In genomic region chr7:27480927-27481626, GRCm38 (mm10) we compare ENCODE assay signal across 8 mouse cellular contexts. TPM values are rescaled to one million over a fixed set of nuclear protein-coding genes. Genes with fewer than 3 reads are reported as not detected.
DNase-seq lines count a peak whose midpoint lies in the region; ATAC-seq and TF ChIP-seq lines count a peak whose summit lies in the region.

No protein-coding gene starts in this region.

- H3K36me3 ChIP-seq in heart, embryonic 11.5 days (ENCODE audit: control insufficient read depth, insufficient read depth, low read length) = peaks cover 4% of the 10 kb centered on the region; the same call in 1 of the 2 replicates
- H3K36me3 ChIP-seq in ES-E14 (ENCODE audit: control insufficient read depth, insufficient read depth, low read length, poor library complexity, severe bottlenecking) = 0 out of 2 replicates have a peak, but pooled peaks cover 4% of the 10 kb centered on the region
- peaks cover 6% of the 10 kb centered on the region; the same call in 1 of the 2 replicates for H3K36me3 ChIP-seq in forebrain, postnatal 0 days (ENCODE audit: insufficient read depth)
- H3K36me3 ChIP-seq in liver, postnatal 0 days (replicated peaks; ENCODE audit: insufficient read depth, low read length) = peaks cover 15% of the 10 kb centered on the region

- H3K9me3 ChIP-seq in heart, embryonic 11.5 days (replicated peaks; ENCODE audit: control insufficient read depth, low read length) = no peaks in the 10 kb centered on the region
- H3K9me3 ChIP-seq in ES-E14 (ENCODE audit: control insufficient read depth, insufficient read depth, low read depth, low read length) = no peaks in the 10 kb centered on the region
- H3K9me3 ChIP-seq in forebrain, postnatal 0 days (ENCODE audit: low read length) = no peaks in the 10 kb centered on the region
- no peaks in the 10 kb centered on the region for H3K9me3 ChIP-seq in liver, postnatal 0 days (ENCODE audit: low read length)

- no peak for TF ChIP-seq EP300 in liver, postnatal 0 days (IDR thresholded peaks at IDR 0.05; ENCODE audit: low read depth)

- peak overlapping the region; percentile 71 for H3K4me2 ChIP-seq in heart, embryonic 11.5 days
- H3K4me2 ChIP-seq in forebrain, postnatal 0 days (ENCODE audit: low read depth) = peak overlapping the region; percentile 71
- peak overlapping the region; percentile 78 for H3K4me2 ChIP-seq in liver, postnatal 0 days (ENCODE audit: low read depth, low read length)

- H3K4me3 ChIP-seq in heart, embryonic 11.5 days (ENCODE audit: low read depth, low read length) = peak overlapping the region; percentile 38
- H3K4me3 ChIP-seq in ES-E14 (ENCODE audit: insufficient read depth in 1 of 2, low read depth in 1 of 2, low read length in 2 of 2, poor library complexity in 1 of 2, severe bottlenecking in 1 of 2) = peak overlapping the region; percentile 18 to 23; a peak in 3 of 4 replicates
- peak overlapping the region; percentile 40 for H3K4me3 ChIP-seq in forebrain, postnatal 0 days (ENCODE audit: low read depth, low read length)
- peak overlapping the region; percentile 50 for H3K4me3 ChIP-seq in liver, postnatal 0 days (ENCODE audit: low read depth, low read length)

- no peak for DNase-seq in heart, adult 18-20 months
- DNase-seq in ES-E14 (ENCODE audit: low read depth, low spot score) = no peak
- DNase-seq in forebrain, postnatal 0 days = no peak
- peak; percentile 16 for DNase-seq in liver, postnatal 0 days
- DNase-seq in left cerebral cortex, adult 8-10 months (ENCODE audit: low spot score in 2 of 2) = no peak
- DNase-seq in layer of hippocampus, adult 11-12 months (ENCODE audit: low spot score) = no peak
- no peak for DNase-seq in retina, postnatal 1 day

- peak overlapping the region; percentile 78; the same call in 1 of the 2 replicates for H3K9ac ChIP-seq in heart, embryonic 11.5 days (ENCODE audit: low read depth, low read length)
- peak overlapping the region; percentile 10; the same call in 1 of the 2 replicates for H3K9ac ChIP-seq in ES-E14 (ENCODE audit: insufficient read depth, low read depth, low read length, poor library complexity, severe bottlenecking)
- peak overlapping the region; percentile 58 for H3K9ac ChIP-seq in forebrain, postnatal 0 days
- H3K9ac ChIP-seq in liver, postnatal 0 days (replicated peaks) = peak overlapping the region; percentile 66

- H3K27ac ChIP-seq in heart, embryonic 11.5 days (ENCODE audit: low read depth, low read length) = peak overlapping the region; percentile 86
- H3K27ac ChIP-seq in ES-E14 (ENCODE audit: insufficient read depth, low read depth, low read length, poor library complexity, severe bottlenecking) = no peak overlapping the region; the same call in 1 of the 2 replicates
- H3K27ac ChIP-seq in forebrain, postnatal 0 days (ENCODE audit: low read depth, low read length) = peak overlapping the region; percentile 54
- peak overlapping the region; percentile 91 for H3K27ac ChIP-seq in liver, postnatal 0 days (ENCODE audit: low read depth)

- no peak for TF ChIP-seq CTCF in forebrain, postnatal 0 days (IDR thresholded peaks at IDR 0.05; ENCODE audit: low read depth)
- TF ChIP-seq CTCF in liver, postnatal 0 days (IDR thresholded peaks at IDR 0.05; ENCODE audit: low read depth) = no peak

- no peak for ATAC-seq in heart, embryonic 11.5 days (replicated peaks; ENCODE audit: insufficient number of reproducible peaks, low FRiP score, low TSS enrichment)
- no peak for ATAC-seq in forebrain, postnatal 0 days
- no peak for ATAC-seq in liver, postnatal 0 days

- in situ Hi-C loops in ES-E14 (cut with MboI; ENCODE audit: low sequenced_read_pairs in 2 of 2, unreplicated experiment in 2 of 2) = no loop called here

- H3K27me3 ChIP-seq in heart, embryonic 11.5 days (ENCODE audit: control insufficient read depth, insufficient read depth, low read length) = no peaks in the 10 kb centered on the region
- no peaks in the 10 kb centered on the region for H3K27me3 ChIP-seq in forebrain, postnatal 0 days (ENCODE audit: insufficient read depth, low read length)
- H3K27me3 ChIP-seq in liver, postnatal 0 days (ENCODE audit: insufficient read depth, low read length) = no peaks in the 10 kb centered on the region

- WGBS in heart, embryonic 11.5 days (ENCODE audit: insufficient replicate concordance) = 9% methylated on average over 11 of the region's 11 CpGs
- 10% methylated on average over 10 of the region's 11 CpGs for whole genome bisulfite sequencing in forebrain, postnatal 0 days
- WGBS in liver, postnatal 0 days (ENCODE audit: insufficient replicate concordance) = 17% methylated on average over 7 of the region's 11 CpGs

- H3K4me1 ChIP-seq in heart, embryonic 11.5 days (ENCODE audit: control insufficient read depth, insufficient read depth, low read length) = peaks cover 12% of the 10 kb centered on the region
- H3K4me1 ChIP-seq in ES-E14 (ENCODE audit: control insufficient read depth in 2 of 2, insufficient read depth in 2 of 2, low read length in 2 of 2, poor library complexity in 1 of 2) = peaks cover 6 to 7% of the 10 kb centered on the region in 2 experiments; a peak in 3 of 4 replicates
- no peaks in the 10 kb centered on the region for H3K4me1 ChIP-seq in forebrain, postnatal 0 days (ENCODE audit: insufficient read depth)
- peaks cover 48% of the 10 kb centered on the region for H3K4me1 ChIP-seq in liver, postnatal 0 days (ENCODE audit: insufficient read depth)

TF ChIP-seq in ES-E14, 5 proteins besides CTCF, POLR2A, EP300 and RAD21:
- no peak for TF ChIP-seq CHD2 (IDR thresholded peaks at IDR 0.05; ENCODE audit: low read depth, low read length)
- TF ChIP-seq MAFK (IDR thresholded peaks at IDR 0.05; ENCODE audit: insufficient read depth, low read depth, low read length) = no peak
- no peak for TF ChIP-seq HCFC1 (IDR thresholded peaks at IDR 0.05; ENCODE audit: borderline replicate concordance, insufficient read depth, low read length)

RNA-seq across cellular contexts. Expression of gene Sertad1, which starts 5.6 kb away (rescaled TPM):
- 37.5 and 38.8 TPM in 2 replicates for polyA plus RNA-seq in heart, embryonic 11.5 days (2014; fragmentation: Nextera tagmentation; extraction: Ambion mirVana)
- total RNA-seq in heart, adult 18-20 months (2021) = 1 to 10 TPM; 8.0 to 9.3 TPM
- total RNA-seq in ES-E14 (2012; rRNA removed) = 13.1 and 25.1 TPM in 2 replicates
- 5.2 and 6.3 TPM in 2 replicates for total RNA-seq in forebrain, postnatal 0 days (2014; rRNA removed)
- polyA plus RNA-seq in forebrain, postnatal 0 days (2015; fragmentation: Nextera tagmentation; extraction: Ambion mirVana) = 6.3 and 7.4 TPM in 2 replicates
- 18.3 and 18.5 TPM in 2 replicates for polyA plus RNA-seq in liver, postnatal 0 days (2015; fragmentation: Nextera tagmentation; extraction: Ambion mirVana)
- total RNA-seq in left cerebral cortex, adult 8-10 months (2022) = 10 to 100 TPM; 13.8 to 17.5 (median 14.1) TPM

RNA-seq across cellular contexts. Expression of gene Sertad3, which starts 7.5 kb away (rescaled TPM):
- polyA plus RNA-seq in heart, embryonic 11.5 days (2014; fragmentation: Nextera tagmentation; extraction: Ambion mirVana) = 19.9 and 20.3 TPM in 2 replicates
- total RNA-seq in heart, adult 18-20 months (2021) = 1 to 10 TPM; 3.3 to 4.3 TPM
- 5.4 and 6.2 TPM in 2 replicates for total RNA-seq in ES-E14 (2012; rRNA removed)
- 1.8 and 5.5 TPM in 2 replicates for total RNA-seq in forebrain, postnatal 0 days (2014; rRNA removed)
- 4.3 and 4.9 TPM in 2 replicates for polyA plus RNA-seq in forebrain, postnatal 0 days (2015; fragmentation: Nextera tagmentation; extraction: Ambion mirVana)
- 16.2 and 17.0 TPM in 2 replicates for polyA plus RNA-seq in liver, postnatal 0 days (2015; fragmentation: Nextera tagmentation; extraction: Ambion mirVana)
- total RNA-seq in left cerebral cortex, adult 8-10 months (2022) = 1 to 10 TPM; 2.4 to 4.5 (median 3.4) TPM

RNA-seq across cellular contexts. Expression of gene Prx, which starts 18.0 kb away (rescaled TPM):
- 0.76 and 0.96 TPM in 2 replicates for polyA plus RNA-seq in heart, embryonic 11.5 days (2014; fragmentation: Nextera tagmentation; extraction: Ambion mirVana)
- under 1 TPM; 0.57 to 0.62 TPM for total RNA-seq in heart, adult 18-20 months (2021)
- total RNA-seq in ES-E14 (2012; rRNA removed) = 10.0 TPM in 2 replicates
- 1.9 and 2.4 TPM in 2 replicates for total RNA-seq in forebrain, postnatal 0 days (2014; rRNA removed)
- 1.1 and 1.4 TPM in 2 replicates for polyA plus RNA-seq in forebrain, postnatal 0 days (2015; fragmentation: Nextera tagmentation; extraction: Ambion mirVana)
- polyA plus RNA-seq in liver, postnatal 0 days (2015; fragmentation: Nextera tagmentation; extraction: Ambion mirVana) = 0.25 and 0.28 TPM in 2 replicates
- total RNA-seq in left cerebral cortex, adult 8-10 months (2022) = under 1 TPM; 0.48 to 0.53 (median 0.52) TPM

RNA-seq across cellular contexts. Expression of gene Blvrb, which starts 33.3 kb away (rescaled TPM):
- 106 and 121 TPM in 2 replicates for polyA plus RNA-seq in heart, embryonic 11.5 days (2014; fragmentation: Nextera tagmentation; extraction: Ambion mirVana)
- total RNA-seq in heart, adult 18-20 months (2021) = 10 to 100 TPM; 32.4 to 34.3 TPM
- total RNA-seq in ES-E14 (2012; rRNA removed) = 22.0 and 29.6 TPM in 2 replicates
- 11.6 and 14.3 TPM in 2 replicates for total RNA-seq in forebrain, postnatal 0 days (2014; rRNA removed)
- 16.3 and 18.9 TPM in 2 replicates for polyA plus RNA-seq in forebrain, postnatal 0 days (2015; fragmentation: Nextera tagmentation; extraction: Ambion mirVana)
- 372 and 407 TPM in 2 replicates for polyA plus RNA-seq in liver, postnatal 0 days (2015; fragmentation: Nextera tagmentation; extraction: Ambion mirVana)
- total RNA-seq in left cerebral cortex, adult 8-10 months (2022) = 10 to 100 TPM; 17.3 to 23.4 (median 20.2) TPM

RNA-seq across cellular contexts. Expression of gene Sptbn4, which starts 33.6 kb away (rescaled TPM):
- polyA plus RNA-seq in heart, embryonic 11.5 days (2014; fragmentation: Nextera tagmentation; extraction: Ambion mirVana) = 0.23 and 0.30 TPM in 2 replicates
- under 1 TPM; 0.30 to 0.31 TPM for total RNA-seq in heart, adult 18-20 months (2021)
- total RNA-seq in ES-E14 (2012; rRNA removed) = 9.1 and 18.6 TPM in 2 replicates
- 18.8 and 22.3 TPM in 2 replicates for total RNA-seq in forebrain, postnatal 0 days (2014; rRNA removed)
- 2.5 and 3.8 TPM in 2 replicates for polyA plus RNA-seq in forebrain, postnatal 0 days (2015; fragmentation: Nextera tagmentation; extraction: Ambion mirVana)
- polyA plus RNA-seq in liver, postnatal 0 days (2015; fragmentation: Nextera tagmentation; extraction: Ambion mirVana) = 0.02 and 0.18 TPM in 2 replicates
- 100 to 1,000 TPM; 119 to 133 (median 127) TPM for total RNA-seq in left cerebral cortex, adult 8-10 months (2022)

Comparison
In these comparisons a context has a peak if more than half of its experiments do, and no peak if none do; other contexts are left out.
1. H3K9ac ChIP-seq: peak in every context shown above with its lines; median percentile 78 in heart, embryonic 11.5 days; 66 in liver, postnatal 0 days; 58 in forebrain, postnatal 0 days; 10 in ES-E14.